Mouse (Mus musculus): Measurements from ENCODE around the gene Bmp5. TPM values are rescaled to one million over a fixed set of nuclear protein-coding genes. Genes with fewer than 3 reads are reported as not detected.

Bmp5 gene
- total RNA-seq, 1 experiment from 2014 or later: not detected

- no peak for ATAC-seq (ENCODE audit: extremely low read depth, insufficient number of reproducible peaks, low FRiP score, poor library complexity, severe bottlenecking)
These were observed 152.2 kb downstream of the Bmp5 start for GRCm38 (mm10) chr9:75927196-75927880.

DNA sequence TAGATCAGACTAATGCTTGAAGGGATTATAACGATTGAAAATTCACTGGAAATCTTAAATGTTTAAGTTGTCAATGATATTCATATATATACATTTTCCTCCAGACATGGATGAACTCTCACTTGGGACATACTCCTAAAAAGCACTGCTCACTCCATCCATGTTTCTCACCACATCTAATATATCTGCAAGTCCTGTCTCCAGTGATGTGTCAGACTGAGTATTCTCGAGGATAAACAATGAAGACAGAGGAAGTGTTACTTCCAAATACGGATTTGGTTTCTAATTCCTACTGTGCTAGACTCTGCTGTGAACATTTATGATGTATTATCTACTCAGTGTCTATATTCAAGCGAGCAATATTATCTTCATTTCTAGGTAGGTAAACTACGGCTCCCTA, 152.9 kb downstream of the Bmp5 start:
- ATAC-seq (ENCODE audit: extremely low read depth, insufficient number of reproducible peaks, low FRiP score, poor library complexity, severe bottlenecking): no peak

DNA sequence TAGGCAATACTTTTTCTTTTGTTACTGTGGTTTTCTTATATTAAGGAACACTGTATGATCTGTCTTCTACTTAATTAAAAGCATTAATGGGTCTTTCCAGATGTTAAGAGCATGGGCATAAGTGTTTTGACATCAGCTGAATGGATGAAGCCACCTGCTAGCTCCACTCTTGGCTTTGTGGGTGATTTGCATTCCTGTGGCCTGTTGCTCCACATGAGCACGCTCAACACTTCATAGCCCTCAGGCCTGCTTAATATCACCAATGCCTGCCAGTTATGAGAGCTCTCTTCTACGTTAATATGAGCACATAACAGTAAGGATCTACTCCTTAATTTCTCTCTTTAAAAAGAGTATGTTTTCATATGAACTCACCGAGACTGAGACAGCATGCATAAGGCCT, 169.5 kb downstream of the Bmp5 start:
- no peak for ATAC-seq (ENCODE audit: extremely low read depth, insufficient number of reproducible peaks, low FRiP score, poor library complexity, severe bottlenecking)

Other genes with a start within 250 kb of the Bmp5 start
- gene Tmod3, start 215.7 kb upstream of the Bmp5 start, total RNA-seq (2017): 316 and 327 TPM in 2 replicates
- under 0.01 TPM in 1 of 2 replicates, not detected in the other for gene Tmod2, start 164.0 kb upstream of the Bmp5 start, total RNA-seq (2017)
- 0.70 TPM in 1 of 2 replicates, not detected in the other for gene Lysmd2, start 149.6 kb upstream of the Bmp5 start, total RNA-seq (2017)
- not detected in 2 replicates for gene Scg3, start 91.3 kb upstream of the Bmp5 start, total RNA-seq (2017)
- 0.86 and 1.4 TPM in 2 replicates for gene Hmgcll1, start 239.5 kb downstream of the Bmp5 start, total RNA-seq (2017)

Measured in neutrophil, adult 5-6 weeks (primary cell).